Mouse (Mus musculus) spleen, adult 2 months (tissue): ENCODE measurements around the gene P4ha2.

Experiments used
- CTCF ChIP-seq: fragments of 200-500 bp; IDR thresholded peaks from 2 replicates; pipeline ENCODE4 v1.5.1; 2011; ENCODE audit warnings: mild to moderate bottlenecking, inconsistent platforms; ENCODE audit not compliant: insufficient read depth, insufficient read length, insufficient replicate concordance; ENCODE audit errors: extremely low read depth
- POLR2A ChIP-seq: fragments of 200-500 bp; IDR thresholded peaks from 2 replicates; pipeline ENCODE4 v1.6.1; 2011; ENCODE audit warnings: low read depth, low read length, inconsistent platforms

- no peak for TF ChIP-seq CTCF
- no peak for TF ChIP-seq POLR2A
These were observed 13.5 kb downstream of the P4ha2 start for GRCm38 (mm10) chr11:54113352-54113751.
